ENCODE assay signal across 27 mouse cellular contexts in the genomic region with DNA sequence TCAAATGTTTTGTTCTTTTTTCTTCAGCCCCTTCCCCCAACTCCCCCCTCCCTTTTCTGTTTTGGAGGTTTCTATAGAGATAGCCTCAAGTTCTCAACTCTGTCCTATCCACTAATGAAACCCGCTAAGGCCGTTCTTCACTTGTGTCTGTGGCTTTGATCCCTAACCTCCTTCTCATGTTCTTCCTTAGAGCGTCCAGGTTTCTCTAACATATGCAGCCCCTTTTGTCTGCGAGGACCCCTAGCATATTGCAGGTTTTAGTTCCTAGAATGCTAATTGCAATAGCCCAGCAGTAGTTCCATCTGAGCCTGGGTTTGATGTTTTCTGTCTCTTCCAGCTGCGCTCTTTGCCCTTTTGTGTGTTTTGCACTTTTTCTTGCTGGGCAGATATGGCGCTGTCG.
A peak's percentile ranks its signal among the peaks of the same experiment; 100 is the strongest.
DNase-seq lines count a peak whose midpoint lies in the region; ATAC-seq and TF ChIP-seq lines count a peak whose summit lies in the region.
"Had no signal": no experiment of that assay in that cellular context is flagged by ENCODE, and none has a peak within 500 bp of the region (broad histone marks: within the 10 kb centered on the region; RNA-seq: fewer than 3 reads in every experiment).

No protein-coding gene starts in this region.

- H3K9me3 ChIP-seq in forebrain, embryonic 12.5 days = no peaks in the 10 kb centered on the region
- no peaks in the 10 kb centered on the region for H3K9me3 ChIP-seq in forebrain, embryonic 11.5 days (ENCODE audit: control insufficient read depth, low read length)
- no peaks in the 10 kb centered on the region for H3K9me3 ChIP-seq in hindbrain, embryonic 13.5 days
- no peaks in the 10 kb centered on the region for H3K9me3 ChIP-seq in hindbrain, postnatal 0 days (ENCODE audit: low read length)
- H3K9me3 ChIP-seq in neural tube, embryonic 13.5 days = no peaks in the 10 kb centered on the region
- H3K9me3 ChIP-seq in neural tube, embryonic 15.5 days (replicated peaks) = no peaks in the 10 kb centered on the region
- H3K9me3 ChIP-seq: kidney, embryonic 15.5 days; stomach, embryonic 15.5 days had no signal

- 17% methylated on average over 7 of the region's 7 CpGs for WGBS in forebrain, embryonic 12.5 days
- WGBS in forebrain, embryonic 11.5 days = 25% methylated on average over 5 of the region's 7 CpGs
- WGBS in hindbrain, embryonic 13.5 days = 23% methylated on average over 7 of the region's 7 CpGs
- 27% methylated on average over 7 of the region's 7 CpGs for WGBS in hindbrain, postnatal 0 days
- 20% methylated on average over 7 of the region's 7 CpGs for WGBS in neural tube, embryonic 13.5 days
- 24% methylated on average over 7 of the region's 7 CpGs for WGBS in neural tube, embryonic 15.5 days

- no peak overlapping the region for H3K4me3 ChIP-seq in forebrain, embryonic 12.5 days (replicated peaks)
- H3K4me3 ChIP-seq in forebrain, embryonic 11.5 days (ENCODE audit: low read depth, low read length) = no peak overlapping the region
- H3K4me3 ChIP-seq in hindbrain, embryonic 13.5 days = no peak overlapping the region
- no peak overlapping the region for H3K4me3 ChIP-seq in hindbrain, postnatal 0 days (ENCODE audit: low read length)
- H3K4me3 ChIP-seq in neural tube, embryonic 13.5 days = no peak overlapping the region
- no peak overlapping the region for H3K4me3 ChIP-seq in neural tube, embryonic 15.5 days (replicated peaks)
- H3K4me3 ChIP-seq: erythroblast, embryonic 14.5 days; kidney, embryonic 15.5 days; myocyte; stomach, embryonic 15.5 days had no signal

- no peak for DNase-seq in forebrain, embryonic 11.5 days (ENCODE audit: low spot score)
- DNase-seq in hindbrain, postnatal 0 days (ENCODE audit: low spot score) = no peak
- DNase-seq in thymus, postnatal 14 days = no peak
- DNase-seq: adrenal gland, postnatal 25 days; B cell, adult 2 months; cerebellum, adult 18-20 months; cerebellum, postnatal 10 days; gastrocnemius, postnatal 14 days; heart, postnatal 14 days; kidney, adult 18-20 months; kidney, postnatal 25 days; liver; lung, adult 2 months; lung, postnatal 10 days; right cerebral cortex, postnatal 25 days; thymus, postnatal 25 days had no signal

- no peaks in the 10 kb centered on the region for H3K36me3 ChIP-seq in forebrain, embryonic 12.5 days (replicated peaks)
- no peaks in the 10 kb centered on the region for H3K36me3 ChIP-seq in forebrain, embryonic 11.5 days (ENCODE audit: control insufficient read depth, insufficient read depth, low read length)
- no peaks in the 10 kb centered on the region for H3K36me3 ChIP-seq in hindbrain, embryonic 13.5 days
- H3K36me3 ChIP-seq in hindbrain, postnatal 0 days (ENCODE audit: insufficient read depth, low read length) = no peaks in the 10 kb centered on the region
- no peaks in the 10 kb centered on the region for H3K36me3 ChIP-seq in neural tube, embryonic 13.5 days
- no peaks in the 10 kb centered on the region for H3K36me3 ChIP-seq in neural tube, embryonic 15.5 days
- H3K36me3 ChIP-seq: kidney, embryonic 15.5 days; stomach, embryonic 15.5 days had no signal

- peaks cover 12% of the 10 kb centered on the region for H3K4me1 ChIP-seq in forebrain, embryonic 12.5 days
- H3K4me1 ChIP-seq in forebrain, embryonic 11.5 days (replicated peaks; ENCODE audit: control insufficient read depth, insufficient read depth, low read length) = peaks cover 3% of the 10 kb centered on the region; the same call in 1 of the 2 replicates
- H3K4me1 ChIP-seq in hindbrain, embryonic 13.5 days (replicated peaks) = peaks cover 13% of the 10 kb centered on the region
- H3K4me1 ChIP-seq in hindbrain, postnatal 0 days (ENCODE audit: insufficient read depth, low read length) = no peaks in the 10 kb centered on the region
- peaks cover 10% of the 10 kb centered on the region for H3K4me1 ChIP-seq in neural tube, embryonic 13.5 days (replicated peaks)
- H3K4me1 ChIP-seq in neural tube, embryonic 15.5 days = 0 out of 2 replicates have a peak, but pooled peaks cover 10% of the 10 kb centered on the region
- H3K4me1 ChIP-seq: kidney, embryonic 15.5 days; stomach, embryonic 15.5 days had no signal

- no peak for TF ChIP-seq CTCF in hindbrain, postnatal 0 days (IDR thresholded peaks at IDR 0.05; ENCODE audit: low read depth)

- no peak for ATAC-seq in forebrain, embryonic 12.5 days (ENCODE audit: low FRiP score)
- ATAC-seq in forebrain, embryonic 11.5 days (replicated peaks; ENCODE audit: low FRiP score) = no peak
- no peak for ATAC-seq in hindbrain, embryonic 13.5 days (ENCODE audit: low FRiP score)
- no peak for ATAC-seq in hindbrain, postnatal 0 days
- ATAC-seq in neural tube, embryonic 13.5 days (ENCODE audit: low read depth) = no peak
- ATAC-seq in neural tube, embryonic 15.5 days (ENCODE audit: low FRiP score) = no peak

- no peak overlapping the region for H3K27ac ChIP-seq in forebrain, embryonic 12.5 days
- H3K27ac ChIP-seq in forebrain, embryonic 11.5 days (ENCODE audit: low read depth, low read length) = no peak overlapping the region
- no peak overlapping the region for H3K27ac ChIP-seq in hindbrain, embryonic 13.5 days
- H3K27ac ChIP-seq in hindbrain, postnatal 0 days = no peak overlapping the region
- no peak overlapping the region for H3K27ac ChIP-seq in neural tube, embryonic 13.5 days (replicated peaks)
- no peak overlapping the region for H3K27ac ChIP-seq in neural tube, embryonic 15.5 days (replicated peaks)
- H3K27ac ChIP-seq: hindbrain, embryonic 14.5 days; kidney, embryonic 15.5 days; liver, embryonic 14.5 days; macrophage; stomach, embryonic 15.5 days had no signal

- H3K27me3 ChIP-seq in forebrain, embryonic 12.5 days = no peaks in the 10 kb centered on the region
- no peaks in the 10 kb centered on the region for H3K27me3 ChIP-seq in forebrain, embryonic 11.5 days (ENCODE audit: control insufficient read depth, insufficient read depth, low read length)
- H3K27me3 ChIP-seq in hindbrain, embryonic 13.5 days = no peaks in the 10 kb centered on the region
- H3K27me3 ChIP-seq in hindbrain, postnatal 0 days (ENCODE audit: insufficient read depth, low read length) = no peaks in the 10 kb centered on the region
- H3K27me3 ChIP-seq in neural tube, embryonic 13.5 days = no peaks in the 10 kb centered on the region
- no peaks in the 10 kb centered on the region for H3K27me3 ChIP-seq in neural tube, embryonic 15.5 days (replicated peaks)
- H3K27me3 ChIP-seq: stomach, embryonic 15.5 days had no signal

- H3K9ac ChIP-seq in forebrain, embryonic 12.5 days = no peak overlapping the region
- H3K9ac ChIP-seq in forebrain, embryonic 11.5 days (ENCODE audit: low read length) = no peak overlapping the region
- H3K9ac ChIP-seq in hindbrain, embryonic 13.5 days = no peak overlapping the region
- H3K9ac ChIP-seq in hindbrain, postnatal 0 days (replicated peaks; ENCODE audit: low read length) = no peak overlapping the region
- H3K9ac ChIP-seq in neural tube, embryonic 13.5 days = no peak overlapping the region
- H3K9ac ChIP-seq in neural tube, embryonic 15.5 days (replicated peaks) = no peak overlapping the region
- H3K9ac ChIP-seq: hindbrain, embryonic 14.5 days; kidney, embryonic 15.5 days; liver, embryonic 14.5 days; stomach, embryonic 15.5 days had no signal

- H3K4me2 ChIP-seq in forebrain, embryonic 12.5 days = 0 out of 2 replicates have a peak overlapping the region, but pooled peaks have one; percentile 6
- H3K4me2 ChIP-seq in forebrain, embryonic 11.5 days (ENCODE audit: low read depth, low read length, severe bottlenecking) = no peak overlapping the region
- 0 out of 2 replicates have a peak overlapping the region, but pooled peaks have one; percentile 10 for H3K4me2 ChIP-seq in hindbrain, embryonic 13.5 days
- no peak overlapping the region for H3K4me2 ChIP-seq in hindbrain, postnatal 0 days (ENCODE audit: low read depth, low read length)
- H3K4me2 ChIP-seq in neural tube, embryonic 13.5 days = peak overlapping the region; percentile 16; the same call in 1 of the 2 replicates
- H3K4me2 ChIP-seq in neural tube, embryonic 15.5 days = no peak overlapping the region; the same call in 1 of the 2 replicates
- H3K4me2 ChIP-seq: hindbrain, embryonic 14.5 days; kidney, embryonic 15.5 days; stomach, embryonic 15.5 days had no signal

Comparison
In these comparisons a context has a peak if more than half of its experiments do, and no peak if none do; other contexts are left out.
1. H3K4me2 ChIP-seq: peak in forebrain, embryonic 12.5 days (single experiment), hindbrain, embryonic 13.5 days (single experiment) and neural tube, embryonic 13.5 days (single experiment); none in forebrain, embryonic 11.5 days (single experiment), hindbrain, postnatal 0 days (single experiment) and neural tube, embryonic 15.5 days (single experiment).